Mouse (Mus musculus) neural tube, embryonic 13.5 days (tissue): ENCODE results near the gene Pde4d. TPM values are rescaled to one million over a fixed set of nuclear protein-coding genes. Genes with fewer than 3 reads are reported as not detected.
A peak's percentile ranks its signal among the peaks of the same experiment; 100 is the strongest.

ENCODE experiments used
- ATAC-seq: fragments of 200-750 bp; cut with Nextera tagmentation; 2 replicates; pipeline ENCODE4 v1.8.0; 2017; ENCODE audit warnings: low read depth, mild to moderate bottlenecking, moderate TSS enrichment, moderate library complexity
- H3K27ac ChIP-seq: fragments of 300-500 bp; sonication (generic); replicated peaks from 2 replicates; pipeline ENCODE4 v1.5.1; 2015; ENCODE audit warnings: moderate library complexity, mild to moderate bottlenecking, inconsistent platforms
- H3K27me3 ChIP-seq: fragments of 300-500 bp; sonication (generic); 2 replicates; pipeline ENCODE4 v1.6.1; 2015; ENCODE audit warnings: mild to moderate bottlenecking, inconsistent platforms
- H3K36me3 ChIP-seq: fragments of 300-500 bp; sonication (generic); 2 replicates; pipeline ENCODE4 v1.6.1; 2015; ENCODE audit warnings: mild to moderate bottlenecking, inconsistent platforms
- H3K4me1 ChIP-seq: fragments of 300-500 bp; sonication (generic); replicated peaks from 2 replicates; pipeline ENCODE4 v1.6.1; 2015; ENCODE audit warnings: inconsistent platforms
- H3K4me2 ChIP-seq: fragments of 300-500 bp; sonication (generic); 2 replicates; pipeline ENCODE4 v1.6.1; 2015; ENCODE audit warnings: inconsistent platforms, mild to moderate bottlenecking, moderate library complexity
- H3K4me3 ChIP-seq: fragments of 300-500 bp; sonication (generic); 2 replicates; pipeline ENCODE4 v1.5.1; 2015; ENCODE audit warnings: mild to moderate bottlenecking, inconsistent platforms
- H3K9ac ChIP-seq: fragments of 300-500 bp; sonication (generic); 2 replicates; pipeline ENCODE4 v1.6.1; 2015; ENCODE audit warnings: moderate library complexity, mild to moderate bottlenecking, inconsistent platforms
- H3K9me3 ChIP-seq: fragments of 300-500 bp; sonication (generic); 2 replicates; pipeline ENCODE4 v1.6.1; 2016; ENCODE audit warnings: inconsistent platforms
- WGBS: fragments of 180-500 bp; shearing (Covaris S2); methylation state at CpG from one replicate; pipeline ENCODE4 v1.1.7; 2015; 5-methylcytosine and 5-hydroxymethylcytosine counted together
- polyA plus RNA-seq: library from polyadenylated mRNA; unstranded; fragments of >200 nt; fragmentation: Nextera tagmentation; extraction: Ambion mirVana; gene quantifications from 2 replicates; pipeline ENCODE4 v1.2.1, GENCODE M21; 2015

Gene Pde4d
- polyA plus RNA-seq, 1 experiment from 2014 or later = 15.5 TPM

GRCm38 (mm10) chr13:109902855-109903763, 1453.4 kb downstream of the Pde4d start:
- no peaks in the 10 kb centered on the region for H3K9me3 ChIP-seq
- H3K27ac ChIP-seq = peak overlapping the region; percentile 84
- peaks cover 42% of the 10 kb centered on the region for H3K4me1 ChIP-seq
- peak; percentile 88 for ATAC-seq
- H3K4me2 ChIP-seq = peak overlapping the region; percentile 97
- WGBS = under 1% methylated on average over 71 of the region's 91 CpGs
- no peaks in the 10 kb centered on the region for H3K36me3 ChIP-seq
- H3K9ac ChIP-seq = peak overlapping the region; percentile 87
- H3K27me3 ChIP-seq = no peaks in the 10 kb centered on the region
- H3K4me3 ChIP-seq = peak overlapping the region; percentile 76

- 47% methylated on average over 14 of the region's 14 CpGs for WGBS
- Histone ChIP-seq H3K4me1 (peaks cover 42% of the 10 kb centered on the region), H3K36me3 (no peaks in the 10 kb centered on the region), H3K9ac (peak overlapping the region; percentile 87), H3K27ac (no peak overlapping the region; the same call in 1 of the 2 replicates), H3K4me2 (peak overlapping the region; percentile 97), H3K4me3 (peak overlapping the region; percentile 76), H3K27me3 (no peaks in the 10 kb centered on the region), H3K9me3 (no peaks in the 10 kb centered on the region)
- no peak for ATAC-seq
Measured at GRCm38 (mm10) chr13:109903764-109904510, 1454.2 kb downstream of the Pde4d start.

GRCm38 (mm10) chr13:109906342-109906888, 1456.7 kb downstream of the Pde4d start:
- Histone ChIP-seq H3K4me2 (no peak overlapping the region), H3K4me1 (peaks cover 36% of the 10 kb centered on the region), H3K4me3 (no peak overlapping the region), H3K36me3 (no peaks in the 10 kb centered on the region), H3K27me3 (no peaks in the 10 kb centered on the region), H3K27ac (no peak overlapping the region), H3K9ac (no peak overlapping the region), H3K9me3 (no peaks in the 10 kb centered on the region)
- ATAC-seq = no peak
- WGBS = 77% methylated on average over 4 of the region's 4 CpGs

- no peak overlapping the region for H3K9ac ChIP-seq
- no peak overlapping the region for H3K4me3 ChIP-seq
- no peaks in the 10 kb centered on the region for H3K36me3 ChIP-seq
- H3K4me1 ChIP-seq = peaks cover 42% of the 10 kb centered on the region
- H3K27me3 ChIP-seq = no peaks in the 10 kb centered on the region
- 30% methylated on average over 9 of the region's 9 CpGs for WGBS
- no peak overlapping the region for H3K4me2 ChIP-seq
- no peak for ATAC-seq
- H3K9me3 ChIP-seq = no peaks in the 10 kb centered on the region
- H3K27ac ChIP-seq = no peak overlapping the region
Measured at GRCm38 (mm10) chr13:109907634-109908033, 1457.9 kb downstream of the Pde4d start.

- H3K4me2 ChIP-seq = no peak overlapping the region
- H3K4me1 ChIP-seq = peaks cover 42% of the 10 kb centered on the region
- no peak overlapping the region for H3K27ac ChIP-seq
- no peak overlapping the region for H3K4me3 ChIP-seq
- no peaks in the 10 kb centered on the region for H3K9me3 ChIP-seq
- no peak overlapping the region for H3K9ac ChIP-seq
- no peaks in the 10 kb centered on the region for H3K36me3 ChIP-seq
- no peaks in the 10 kb centered on the region for H3K27me3 ChIP-seq
- WGBS = 86% methylated on average over 3 of the region's 3 CpGs
- ATAC-seq = no peak
Measured at GRCm38 (mm10) chr13:109908386-109908785, 1458.6 kb downstream of the Pde4d start.

GRCm38 (mm10) chr13:109909111-109909510, 1459.4 kb downstream of the Pde4d start:
- no peak overlapping the region for H3K27ac ChIP-seq
- no peak overlapping the region for H3K9ac ChIP-seq
- no peaks in the 10 kb centered on the region for H3K9me3 ChIP-seq
- no peaks in the 10 kb centered on the region for H3K36me3 ChIP-seq
- no peaks in the 10 kb centered on the region for H3K27me3 ChIP-seq
- H3K4me1 ChIP-seq = peaks cover 35% of the 10 kb centered on the region
- 89% methylated on average over 8 of the region's 8 CpGs for WGBS
- H3K4me3 ChIP-seq = no peak overlapping the region
- no peak overlapping the region for H3K4me2 ChIP-seq
- ATAC-seq = no peak

GRCm38 (mm10) chr13:109910915-109911314, 1461.2 kb downstream of the Pde4d start:
- no peak overlapping the region for H3K4me2 ChIP-seq
- no peaks in the 10 kb centered on the region for H3K36me3 ChIP-seq
- no peak overlapping the region for H3K27ac ChIP-seq
- no peak overlapping the region for H3K4me3 ChIP-seq
- H3K27me3 ChIP-seq = no peaks in the 10 kb centered on the region
- H3K4me1 ChIP-seq = peaks cover 40% of the 10 kb centered on the region
- no peaks in the 10 kb centered on the region for H3K9me3 ChIP-seq
- no peak overlapping the region for H3K9ac ChIP-seq
- no peak for ATAC-seq
- 92% methylated on average over 8 of the region's 8 CpGs for WGBS

GRCm38 (mm10) chr13:109912635-109913034, 1462.9 kb downstream of the Pde4d start:
- Histone ChIP-seq H3K27ac (no peak overlapping the region), H3K4me1 (peaks cover 34% of the 10 kb centered on the region), H3K4me3 (no peak overlapping the region), H3K4me2 (no peak overlapping the region), H3K27me3 (no peaks in the 10 kb centered on the region), H3K36me3 (no peaks in the 10 kb centered on the region), H3K9ac (no peak overlapping the region), H3K9me3 (no peaks in the 10 kb centered on the region)
- 76% methylated on average over 4 of the region's 4 CpGs for whole genome bisulfite sequencing
- no peak for ATAC-seq

- H3K4me1 ChIP-seq = peaks cover 34% of the 10 kb centered on the region
- no peaks in the 10 kb centered on the region for H3K9me3 ChIP-seq
- no peak for ATAC-seq
- no peak overlapping the region for H3K4me2 ChIP-seq
- H3K27me3 ChIP-seq = no peaks in the 10 kb centered on the region
- no peaks in the 10 kb centered on the region for H3K36me3 ChIP-seq
- no peak overlapping the region for H3K4me3 ChIP-seq
- 89% methylated on average over 13 of the region's 13 CpGs for WGBS
- H3K9ac ChIP-seq = no peak overlapping the region
- H3K27ac ChIP-seq = no peak overlapping the region
Measured at GRCm38 (mm10) chr13:109914246-109914645, 1464.5 kb downstream of the Pde4d start.

- WGBS = 27% methylated on average over 5 of the region's 5 CpGs
- no peak overlapping the region for H3K9ac ChIP-seq
- no peak overlapping the region for H3K4me3 ChIP-seq
- H3K36me3 ChIP-seq = no peaks in the 10 kb centered on the region
- no peaks in the 10 kb centered on the region for H3K27me3 ChIP-seq
- no peak overlapping the region for H3K4me2 ChIP-seq
- no peaks in the 10 kb centered on the region for H3K9me3 ChIP-seq
- no peak overlapping the region for H3K27ac ChIP-seq
- H3K4me1 ChIP-seq = peaks cover 34% of the 10 kb centered on the region
- ATAC-seq = no peak
Measured at GRCm38 (mm10) chr13:109914846-109915245, 1465.1 kb downstream of the Pde4d start.

- no peak overlapping the region for H3K9ac ChIP-seq
- H3K4me3 ChIP-seq = no peak overlapping the region
- H3K4me2 ChIP-seq = no peak overlapping the region
- H3K27ac ChIP-seq = no peak overlapping the region
- ATAC-seq = no peak
- no peaks in the 10 kb centered on the region for H3K9me3 ChIP-seq
- H3K4me1 ChIP-seq = peaks cover 34% of the 10 kb centered on the region
- H3K27me3 ChIP-seq = no peaks in the 10 kb centered on the region
- H3K36me3 ChIP-seq = no peaks in the 10 kb centered on the region
- WGBS = 14% methylated on average over 7 of the region's 7 CpGs
Measured at GRCm38 (mm10) chr13:109915501-109915900, 1465.8 kb downstream of the Pde4d start.

- no peak for ATAC-seq
- Histone ChIP-seq H3K4me3 (no peak overlapping the region), H3K4me1 (peaks cover 34% of the 10 kb centered on the region)
Measured at GRCm38 (mm10) chr13:109915964-109916363, 1466.2 kb downstream of the Pde4d start.

More at GRCm38 (mm10) chr13:109915964-109916363, 1466.2 kb downstream of the Pde4d start:
- Histone ChIP-seq H3K36me3 (no peaks in the 10 kb centered on the region), H3K27ac (no peak overlapping the region), H3K4me2 (no peak overlapping the region), H3K9ac (no peak overlapping the region), H3K27me3 (no peaks in the 10 kb centered on the region), H3K9me3 (no peaks in the 10 kb centered on the region)
- WGBS = 68% methylated on average over 5 of the region's 5 CpGs
